Mouse (Mus musculus): ENCODE results near the gene Map3k9. TPM values are rescaled to one million over a fixed set of nuclear protein-coding genes. Genes with fewer than 3 reads are reported as not detected.

Gene Map3k9
- total RNA-seq, 2 experiments from 2014 or later: 47.4 to 55.0 TPM

- no peak for DNase-seq (ENCODE audit: low spot score in 2 of 2)
These were observed 68.4 kb downstream of the Map3k9 start for GRCm38 (mm10) chr12:81712618-81713017.

- no peak for DNase-seq (ENCODE audit: low spot score in 2 of 2)
These were observed 78.1 kb downstream of the Map3k9 start for GRCm38 (mm10) chr12:81702903-81703302.

DNA sequence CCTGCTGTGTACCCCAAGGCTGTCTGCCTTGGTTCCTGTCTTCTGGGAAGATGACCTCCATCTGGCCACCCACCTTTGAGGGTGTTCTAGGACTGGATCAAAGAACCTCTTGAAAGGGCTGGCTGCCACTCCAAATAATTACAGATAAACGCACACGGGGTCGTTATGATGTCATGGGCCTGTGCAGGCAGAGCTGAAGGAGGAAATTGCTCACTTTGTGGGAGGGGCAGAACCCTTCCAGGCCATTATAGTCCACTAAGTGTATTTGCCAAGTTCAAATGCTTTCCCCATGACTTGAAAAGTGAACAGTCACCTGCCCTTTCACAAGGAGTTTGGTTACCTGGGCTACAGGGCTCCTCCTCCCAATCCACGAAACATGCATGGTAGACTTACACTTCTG lies 83.0 kb downstream of the Map3k9 start:
- no peak for DNase-seq (ENCODE audit: low spot score in 2 of 2)

- DNase-seq (ENCODE audit: low spot score in 2 of 2): no peak
These were observed 89.7 kb downstream of the Map3k9 start for GRCm38 (mm10) chr12:81691177-81691730.

DNA sequence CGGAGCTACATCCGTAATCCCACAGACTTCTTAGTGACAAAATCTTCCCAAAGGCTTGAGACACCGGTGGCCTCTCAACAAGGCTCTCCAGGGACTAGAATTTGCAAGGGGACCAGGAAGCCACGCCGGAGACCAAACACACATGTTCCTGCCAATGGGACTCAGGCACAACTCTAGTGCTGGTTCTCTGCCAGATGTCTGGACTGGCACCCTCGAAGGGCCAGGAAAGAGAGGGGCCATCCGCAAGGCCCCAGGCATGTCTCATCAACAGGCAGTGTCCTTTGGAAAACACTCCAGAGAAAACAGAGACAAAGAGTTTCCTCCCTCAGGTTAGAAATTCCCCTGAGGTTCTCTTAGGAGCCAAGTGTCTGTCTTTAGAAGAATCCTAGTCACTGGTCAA lies 90.2 kb downstream of the Map3k9 start:
- DNase-seq (ENCODE audit: low spot score in 2 of 2): no peak

DNA sequence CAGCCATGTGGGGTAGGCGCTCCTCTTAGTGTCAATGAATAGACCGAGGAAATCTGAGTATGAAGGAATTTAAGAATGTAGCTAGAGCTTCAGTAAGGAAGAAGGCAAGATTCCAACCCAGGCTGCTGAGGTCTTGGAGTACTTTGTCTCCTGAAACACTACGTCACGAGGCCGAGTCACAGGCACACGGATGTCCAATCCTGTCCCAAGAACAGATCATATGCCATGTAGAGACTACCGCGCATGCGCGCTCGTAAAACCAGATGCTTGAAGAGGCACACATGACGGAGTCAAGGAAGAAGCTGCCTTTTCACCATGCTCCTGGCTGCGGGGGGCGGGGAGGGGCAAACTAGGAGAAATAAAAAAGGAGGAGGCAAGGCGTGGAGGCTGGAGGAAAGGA lies 90.9 kb downstream of the Map3k9 start:
- DNase-seq (ENCODE audit: low spot score in 2 of 2): no peak

DNA sequence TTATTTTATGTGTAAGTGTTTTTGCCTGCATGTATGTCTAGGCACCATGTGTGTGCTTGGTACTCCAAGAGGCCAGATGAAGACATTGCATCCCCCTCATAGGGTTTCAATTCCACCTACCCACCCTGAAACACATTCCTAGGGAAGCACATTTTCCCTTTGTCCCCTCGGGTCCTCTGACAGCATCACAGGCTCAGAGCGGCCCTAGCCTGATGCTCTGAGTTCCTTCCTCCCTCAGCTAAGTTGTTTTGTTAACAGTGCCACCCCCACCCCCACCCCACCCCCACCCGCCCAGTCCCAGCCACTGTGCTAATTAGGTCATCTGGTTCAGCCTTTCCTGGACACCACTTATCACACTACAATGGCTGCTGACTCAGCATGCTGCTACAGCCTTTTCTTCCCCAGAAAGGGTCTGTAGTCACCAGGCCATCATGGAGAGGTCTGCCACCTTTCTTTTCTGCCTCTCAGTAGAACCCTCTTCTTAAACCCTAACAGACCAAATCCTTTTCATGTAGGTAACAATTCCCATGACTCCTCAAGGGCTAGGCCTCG lies 91.4 kb downstream of the Map3k9 start:
- DNase-seq (ENCODE audit: low spot score in 2 of 2): no peak

GRCm38 (mm10) chr12:81688537-81688936 lies 92.4 kb downstream of the Map3k9 start:
- DNase-seq (ENCODE audit: low spot score in 2 of 2): no peak

- no peak for DNase-seq (ENCODE audit: low spot score in 2 of 2)
These were observed 93.1 kb downstream of the Map3k9 start for GRCm38 (mm10) chr12:81687873-81688272.

DNA sequence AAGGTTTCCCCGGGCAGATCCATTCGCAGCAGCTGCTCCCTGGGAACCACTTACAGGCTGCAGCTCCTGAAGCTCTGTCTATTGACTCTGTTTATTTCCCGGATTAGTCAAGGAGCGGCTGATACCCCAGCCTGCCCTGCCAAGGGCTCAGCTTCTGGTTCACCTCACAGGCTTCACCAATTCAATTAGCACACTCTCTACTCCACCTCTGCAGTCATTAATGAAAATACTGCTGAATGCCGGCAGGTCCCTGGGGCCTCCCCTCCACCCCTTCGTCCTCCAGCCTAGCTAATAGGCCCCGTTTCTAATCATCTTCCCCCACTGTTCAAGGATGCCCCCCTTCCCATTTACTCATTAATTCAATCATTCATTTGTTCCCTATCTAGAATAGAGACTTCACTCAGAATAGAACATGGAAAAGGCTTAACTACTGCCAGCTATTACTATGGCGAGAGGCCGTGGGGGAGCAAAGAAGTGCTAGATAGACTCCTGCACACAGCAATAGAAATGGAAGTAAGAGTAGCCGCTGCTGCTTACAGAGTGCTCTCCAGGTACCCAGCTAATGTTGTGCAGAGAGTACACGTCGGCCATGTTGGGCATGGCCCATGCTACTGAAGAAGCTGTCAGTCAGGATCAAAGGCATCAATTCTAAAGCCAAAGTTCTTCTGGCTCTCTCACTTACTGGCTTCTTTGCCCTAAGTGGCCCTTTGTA lies 94.4 kb downstream of the Map3k9 start:
- no peak for DNase-seq (ENCODE audit: low spot score in 2 of 2)

DNA sequence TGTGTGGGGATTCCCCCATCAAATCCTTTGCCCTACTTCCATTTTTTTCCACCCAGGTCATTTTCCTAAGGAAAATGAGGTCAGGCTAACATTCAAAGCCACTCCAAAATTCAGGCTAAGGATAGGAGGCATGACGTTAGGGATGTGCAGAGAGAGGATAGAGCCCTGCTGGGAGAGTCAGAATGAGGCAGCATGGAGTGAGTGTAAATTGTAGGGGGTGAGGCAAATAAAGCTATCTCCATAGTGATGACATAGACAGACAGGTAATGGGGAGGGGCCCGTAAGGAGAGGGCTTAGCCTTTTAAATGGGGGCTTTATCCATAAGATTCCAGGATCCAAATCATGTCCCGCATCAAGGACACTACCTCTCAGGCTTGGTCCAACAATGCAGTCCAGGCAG lies 95.0 kb downstream of the Map3k9 start:
- DNase-seq (ENCODE audit: low spot score in 2 of 2): no peak

DNA sequence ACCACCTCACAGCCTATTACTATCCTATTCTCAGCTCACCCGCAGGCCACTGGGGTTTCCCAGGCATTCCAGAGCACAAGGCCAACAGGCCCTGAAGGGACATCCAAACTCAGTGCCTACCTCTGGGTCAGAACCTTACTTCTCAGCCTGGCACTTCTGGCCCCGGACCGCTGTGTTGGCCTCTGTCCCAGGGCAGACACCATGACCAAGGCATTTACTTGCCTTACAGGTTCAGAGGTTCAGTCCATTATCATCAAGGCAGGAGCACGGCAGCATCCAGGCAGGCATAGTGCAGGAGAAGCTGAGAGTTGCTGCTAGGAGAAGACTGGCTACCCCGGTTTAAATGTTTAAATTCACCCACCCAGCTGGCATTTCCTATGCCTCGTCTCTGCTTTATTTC lies 96.9 kb downstream of the Map3k9 start:
- no peak for DNase-seq (ENCODE audit: low spot score in 2 of 2)

- DNase-seq (ENCODE audit: low spot score in 2 of 2): no peak
These were observed 97.6 kb downstream of the Map3k9 start for GRCm38 (mm10) chr12:81683395-81683794.

- no peak for DNase-seq (ENCODE audit: low spot score in 2 of 2)
These were observed 101.0 kb downstream of the Map3k9 start for GRCm38 (mm10) chr12:81679807-81680529.

DNA sequence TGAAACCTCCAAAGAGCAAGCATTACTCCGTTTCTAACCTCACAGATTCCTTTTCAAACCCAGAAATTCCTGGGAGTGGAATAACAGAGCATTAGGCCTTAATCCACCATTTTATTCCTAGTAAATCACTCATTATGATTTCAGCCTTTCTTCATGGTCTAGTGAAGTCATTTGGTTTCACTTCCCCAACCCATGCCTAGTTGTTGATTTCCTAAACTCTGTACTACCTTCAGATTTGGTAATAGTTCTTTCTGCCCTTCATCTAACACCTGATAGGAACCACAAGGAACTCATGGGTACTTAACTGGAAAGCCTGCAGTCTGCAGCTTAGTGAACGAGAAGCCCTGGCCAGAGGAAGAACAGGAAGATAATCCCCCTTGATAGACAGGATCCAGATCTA lies 105.4 kb downstream of the Map3k9 start:
- DNase-seq (ENCODE audit: low spot score in 2 of 2): no peak

Other genes with a start within 250 kb of the Map3k9 start
- gene Gm20498, start 248.3 kb downstream of the Map3k9 start, total RNA-seq (2021): 10 to 100 TPM; 42.1 to 42.7 TPM
- 10 to 100 TPM; 19.8 to 21.6 TPM for gene Synj2bp, start 248.3 kb downstream of the Map3k9 start, total RNA-seq (2021)
- under 1 TPM; 0.23 to 0.29 TPM for gene Adam21, start 212.7 kb downstream of the Map3k9 start, total RNA-seq (2021)
- gene Med6, start 186.2 kb downstream of the Map3k9 start, total RNA-seq (2021): 10 to 100 TPM; 25.1 to 26.2 TPM
- gene Ttc9, start 149.9 kb downstream of the Map3k9 start, total RNA-seq (2021): 10 to 100 TPM; 65.3 to 65.5 TPM
- gene Pcnx, start 78.8 kb upstream of the Map3k9 start, total RNA-seq (2021): 100 to 1,000 TPM; 108 to 132 TPM